Mouse (Mus musculus): ENCODE results near the gene Ptgs1.
"Not testable (repeated sequence)": the region's sequence is repeated elsewhere in the genome, so short reads cannot be mapped to it uniquely, and the experiment has no call there.

DNA sequence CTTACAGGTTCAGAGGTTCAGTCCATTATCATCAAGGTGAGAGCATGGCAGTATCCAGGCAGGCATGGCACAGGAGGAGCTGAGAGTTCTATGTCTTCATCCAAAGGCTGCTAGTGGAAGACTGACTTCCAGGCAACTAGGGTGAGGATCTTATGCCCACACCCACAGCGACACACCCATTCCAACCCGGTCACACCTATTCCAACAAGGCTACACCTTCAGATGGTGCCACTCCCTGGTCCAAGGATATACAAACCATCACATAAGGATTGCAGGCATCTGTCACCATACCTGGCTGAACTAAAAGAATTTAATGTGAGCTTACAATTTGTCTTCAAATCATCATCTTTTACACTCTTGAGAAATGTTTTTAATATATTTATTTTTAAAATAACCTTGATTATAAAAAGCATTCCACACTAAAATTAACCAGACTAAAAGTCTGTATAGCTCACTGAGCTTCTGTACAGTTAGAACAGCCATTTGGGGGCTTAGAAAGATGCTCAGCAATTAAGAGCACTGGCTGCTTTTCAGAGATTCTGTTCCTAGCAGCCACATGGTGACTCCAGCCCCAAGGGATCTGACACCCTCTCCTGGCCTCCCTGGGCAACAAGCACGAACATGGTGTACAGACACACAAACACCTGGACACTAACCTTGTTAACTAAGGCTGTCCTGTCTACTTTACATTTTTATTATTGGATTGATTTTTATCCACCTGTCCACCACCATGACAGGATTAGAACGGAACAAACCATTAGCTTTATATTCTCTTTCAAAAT is 48.4 kb upstream of the Ptgs1 start:
- TF ChIP-seq CTCF (conservative IDR thresholded peaks at IDR 0.05; ENCODE audit: low read length); NANOG (IDR thresholded peaks at IDR 0.05; ENCODE audit: borderline replicate concordance, low read length); POU5F1 (IDR thresholded peaks at IDR 0.05; ENCODE audit: borderline replicate concordance, low read length): not testable (repeated sequence)
